Mouse (Mus musculus) liver, adult 2 months (tissue): ENCODE results near the gene Rdh8. TPM values are rescaled to one million over a fixed set of nuclear protein-coding genes. Genes with fewer than 3 reads are reported as not detected.

ENCODE experiments used
- DNase-seq: peaks from one replicate; pipeline ENCODE4 v3.0.0-alpha.2; 2011; ENCODE audit warnings: low read depth, low spot score; ENCODE audit errors: extremely low read depth
- H3K27ac ChIP-seq: fragments of 200-500 bp; replicated peaks from 2 replicates; pipeline ENCODE4 v1.5.1; 2012; ENCODE audit warnings: low read depth, mild to moderate bottlenecking, control low read depth, inconsistent platforms, low read length; ENCODE audit not compliant: insufficient read depth
- H3K27me3 ChIP-seq: fragments of 200-500 bp; 2 replicates; pipeline ENCODE4 v1.6.1; 2012; ENCODE audit warnings: mild to moderate bottlenecking, moderate library complexity, low read length, inconsistent platforms; ENCODE audit not compliant: control insufficient read depth, insufficient read depth
- H3K36me3 ChIP-seq: fragments of 200-500 bp; 2 replicates; pipeline ENCODE4 v1.6.1; 2012; ENCODE audit warnings: low read length, inconsistent platforms; ENCODE audit not compliant: control insufficient read depth, insufficient read depth
- H3K4me1 ChIP-seq: fragments of 200-500 bp; 2 replicates; pipeline ENCODE4 v1.6.1; 2011; ENCODE audit warnings: low read length; ENCODE audit not compliant: control insufficient read depth, insufficient read depth
- H3K4me3 ChIP-seq: fragments of 200-500 bp; 2 replicates; pipeline ENCODE4 v1.5.1; 2011; ENCODE audit warnings: low read depth, mild to moderate bottlenecking, control low read depth, low read length, moderate library complexity; ENCODE audit not compliant: insufficient read depth
- H3K79me2 ChIP-seq: fragments of 200-500 bp; 2 replicates; pipeline ENCODE4 v1.6.1; 2012; ENCODE audit warnings: inconsistent platforms, mild to moderate bottlenecking, low read length, moderate library complexity; ENCODE audit not compliant: control insufficient read depth, insufficient read depth
- H3K9ac ChIP-seq: fragments of 200-500 bp; 2 replicates; pipeline ENCODE4 v1.6.1; 2012; ENCODE audit warnings: low read depth, mild to moderate bottlenecking, control low read depth, inconsistent platforms, low read length
- CTCF ChIP-seq: fragments of 200-500 bp; IDR thresholded peaks from 2 replicates; pipeline ENCODE4 v1.5.1; 2011; ENCODE audit warnings: low read depth, low read length, control low read depth
- POLR2A ChIP-seq: fragments of 200-500 bp; IDR thresholded peaks from 2 replicates; pipeline ENCODE4 v1.6.1; 2011; ENCODE audit warnings: low read length, control low read depth; ENCODE audit not compliant: insufficient read depth; ENCODE audit errors: extremely low read depth
- WGBS: fragments of 180-500 bp; shearing (Covaris S2); methylation state at CpG from one replicate; pipeline ENCODE4 v1.1.7; 2018; 5-methylcytosine and 5-hydroxymethylcytosine counted together
- polyA plus RNA-seq: library from polyadenylated mRNA; depleted of rRNA; stranded (reverse); fragments of >200 nt; gene quantifications from 2 replicates; pipeline ENCODE4 v1.2.3, GENCODE M21; 2012
- total RNA-seq: library from RNA; depleted of rRNA; stranded (reverse); fragments of >200 nt; gene quantifications from 2 replicates; pipeline ENCODE4 v1.2.3, GENCODE M21; 2014

The Rdh8 gene
- total and polyA plus RNA-seq, 2 experiments, result not detected

DNA sequence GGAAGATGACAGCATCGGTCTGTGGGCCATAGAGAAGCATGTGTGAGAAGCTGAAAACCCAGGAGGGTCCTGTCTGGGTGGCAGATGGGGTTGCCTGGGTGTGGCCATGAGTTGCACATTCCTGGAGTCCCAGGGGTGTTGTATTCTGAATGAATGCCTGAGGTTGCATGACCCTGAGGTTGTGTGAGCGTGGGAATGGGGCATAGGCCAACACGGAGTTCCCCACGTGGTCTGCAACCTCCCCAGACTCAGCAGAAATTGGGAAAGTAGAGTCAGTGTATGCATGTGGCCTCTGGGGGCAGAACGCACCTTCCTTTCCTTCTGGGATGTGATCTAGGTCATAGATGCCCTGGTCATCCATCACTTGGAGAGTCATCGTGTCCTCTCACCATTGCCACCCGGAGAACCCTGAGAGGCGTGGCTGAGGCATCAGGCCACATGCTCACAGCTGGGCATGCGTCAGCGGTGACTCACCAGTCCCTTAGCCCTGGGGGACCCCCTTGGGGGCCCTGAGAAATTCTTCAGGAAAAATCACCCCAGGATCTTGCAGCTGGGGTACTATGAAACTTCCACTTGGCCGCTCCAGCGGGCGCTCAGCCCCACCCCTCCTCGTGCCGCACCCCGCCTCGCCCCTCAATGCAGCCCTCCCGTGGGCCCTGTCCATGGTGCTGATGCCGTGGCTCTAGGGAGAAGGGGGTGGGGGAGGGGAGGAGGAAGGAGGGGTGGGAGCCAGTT is 5.6 kb upstream of the Rdh8 start:
- 12% methylated on average over 19 of the region's 19 CpGs for WGBS
- H3K79me2 ChIP-seq, result no peaks in the 10 kb centered on the region
- H3K27me3 ChIP-seq, result peaks cover 5% of the 10 kb centered on the region; the same call in 1 of the 2 replicates
- no peak for TF ChIP-seq CTCF
- no peak for TF ChIP-seq POLR2A
- H3K9ac ChIP-seq, result no peak overlapping the region
- no peak overlapping the region for H3K4me3 ChIP-seq
- H3K27ac ChIP-seq, result no peak overlapping the region
- no peaks in the 10 kb centered on the region for H3K4me1 ChIP-seq
- H3K36me3 ChIP-seq, result no peaks in the 10 kb centered on the region
- DNase-seq, result no peak

DNA sequence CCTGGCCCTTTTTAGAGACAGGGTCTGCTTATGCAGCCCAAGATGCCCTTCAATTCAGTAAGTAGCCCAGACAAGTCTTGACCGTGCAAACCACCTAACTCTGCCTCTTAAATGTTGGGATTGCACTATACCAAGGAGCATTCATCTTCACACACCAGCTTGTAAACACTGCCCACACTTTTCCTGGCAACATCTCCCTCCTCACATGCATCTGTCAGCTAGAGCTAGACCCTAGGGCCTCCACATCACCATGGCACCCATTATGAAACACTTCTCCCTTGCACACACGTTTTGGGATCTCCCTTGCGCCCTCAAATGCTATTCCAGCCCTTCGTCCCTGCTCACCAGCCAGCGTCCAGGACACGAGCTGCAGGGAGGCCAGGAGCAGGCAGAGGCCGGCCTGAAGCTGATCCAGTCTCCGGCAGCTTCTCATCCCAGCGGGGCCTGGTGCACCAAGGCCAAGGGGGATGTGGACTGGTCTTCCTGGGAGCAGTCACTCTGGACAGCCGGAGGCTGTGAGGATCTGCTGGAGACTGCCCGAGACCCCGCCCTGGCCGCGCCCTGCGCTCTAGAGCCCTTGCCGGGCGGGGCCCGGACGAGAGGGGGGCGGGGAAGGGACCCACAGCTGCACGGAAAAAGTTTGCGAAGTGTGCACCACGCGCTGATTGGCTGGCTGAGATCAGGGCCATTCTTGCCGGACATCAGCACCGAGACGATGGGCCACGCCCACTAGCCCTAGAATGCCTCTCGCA is 3.6 kb upstream of the Rdh8 start, which contains the start of gene Col5a3:
TSS of gene Col5a3 (minus strand) at position 547 of the 752 bp plus-strand sequence.
- Histone ChIP-seq H3K9ac (peak within 1 kb of the TSS; percentile 29; the same call in 1 of the 2 replicates), H3K79me2 (no peaks in the 10 kb centered on the region), H3K4me1 (no peaks in the 10 kb centered on the region), H3K27ac (no peak within 1 kb of the TSS), H3K4me3 (peak within 1 kb of the TSS; percentile 29; the same call in 1 of the 2 replicates), H3K36me3 (no peaks in the 10 kb centered on the region), H3K27me3 (peaks cover 5% of the 10 kb centered on the region; the same call in 1 of the 2 replicates)
- DNase-seq, result no peak
- 12% methylated on average over 29 of the region's 29 CpGs for WGBS
- no peak for TF ChIP-seq POLR2A
- no peak for TF ChIP-seq CTCF

GRCm38 (mm10) chr9:20820001-20820400 is 1.7 kb downstream of the Rdh8 start:
- Histone ChIP-seq H3K36me3 (no peaks in the 10 kb centered on the region), H3K27ac (no peak overlapping the region), H3K4me3 (no peak overlapping the region), H3K27me3 (peaks cover 1% of the 10 kb centered on the region; the same call in 1 of the 2 replicates), H3K79me2 (no peaks in the 10 kb centered on the region), H3K4me1 (no peaks in the 10 kb centered on the region), H3K9ac (no peak overlapping the region)
- DNase-seq, result no peak
- WGBS, result 81% methylated on average over 5 of the region's 5 CpGs
- TF ChIP-seq POLR2A (no peak), CTCF (no peak)

DNA sequence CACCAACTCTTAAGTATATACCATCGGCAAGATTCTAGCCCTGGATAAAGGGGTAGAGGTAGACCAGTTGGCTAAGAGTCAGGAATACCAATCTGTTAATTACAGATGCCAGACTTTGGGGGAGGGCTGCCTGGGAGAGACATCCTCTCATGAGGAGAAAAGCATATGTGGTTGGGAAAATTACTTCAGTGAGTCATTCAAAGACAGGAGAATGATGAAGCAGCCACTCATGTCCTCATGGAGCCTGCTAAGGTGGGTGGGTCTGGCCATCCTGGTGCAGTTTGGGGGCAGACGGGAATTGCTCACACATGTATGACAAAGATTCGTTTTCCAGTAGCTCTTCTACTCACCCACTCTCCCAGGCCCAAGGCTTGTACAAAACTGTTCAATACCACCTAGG is 4.5 kb downstream of the Rdh8 start:
- Histone ChIP-seq H3K36me3 (no peaks in the 10 kb centered on the region), H3K9ac (no peak overlapping the region), H3K79me2 (no peaks in the 10 kb centered on the region), H3K4me3 (no peak overlapping the region), H3K4me1 (no peaks in the 10 kb centered on the region), H3K27me3 (no peaks in the 10 kb centered on the region), H3K27ac (no peak overlapping the region)
- no peak for TF ChIP-seq CTCF
- no peak for TF ChIP-seq POLR2A
- 86% methylated on average over 3 of the region's 3 CpGs for WGBS
- no peak for DNase-seq

GRCm38 (mm10) chr9:20825781-20826180 is 7.5 kb downstream of the Rdh8 start:
- no peaks in the 10 kb centered on the region for H3K79me2 ChIP-seq
- H3K4me1 ChIP-seq, result no peaks in the 10 kb centered on the region; the same call in 1 of the 2 replicates
- no peak overlapping the region for H3K4me3 ChIP-seq
- no peaks in the 10 kb centered on the region for H3K36me3 ChIP-seq
- TF ChIP-seq POLR2A (no peak), CTCF (no peak)
- H3K27ac ChIP-seq, result no peak overlapping the region
- no peaks in the 10 kb centered on the region for H3K27me3 ChIP-seq
- no peak overlapping the region for H3K9ac ChIP-seq
- DNase-seq, result no peak
- WGBS, result 45% methylated on average over 5 of the region's 5 CpGs

DNA sequence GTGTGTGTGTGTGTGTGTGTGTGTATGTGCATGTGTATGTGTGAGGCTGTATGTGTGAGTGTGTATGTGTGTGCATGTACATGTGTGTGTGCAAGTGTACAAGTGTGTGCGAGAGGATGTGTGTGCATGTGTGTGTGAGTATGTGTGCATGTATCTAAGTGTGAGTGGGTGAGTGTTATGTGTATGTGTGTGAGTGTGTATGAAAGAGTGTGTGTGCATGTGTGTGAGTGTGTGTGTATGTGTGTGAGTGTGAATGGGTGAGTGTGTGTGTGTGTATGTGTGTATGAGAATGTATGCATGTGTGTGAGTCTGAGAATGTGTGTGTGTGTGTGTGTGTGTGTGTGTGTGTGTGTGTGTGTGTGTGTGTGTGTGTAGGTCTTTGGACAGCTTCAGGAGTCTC is 9.8 kb downstream of the Rdh8 start:
- H3K4me3 ChIP-seq, result no peak overlapping the region
- H3K36me3 ChIP-seq, result no peaks in the 10 kb centered on the region
- no peak overlapping the region for H3K9ac ChIP-seq
- no peak for TF ChIP-seq CTCF
- no peak for TF ChIP-seq POLR2A
- H3K4me1 ChIP-seq, result no peaks in the 10 kb centered on the region; the same call in 1 of the 2 replicates
- no peaks in the 10 kb centered on the region for H3K79me2 ChIP-seq
- 95% methylated on average over 1 of the region's 1 CpGs for WGBS
- no peaks in the 10 kb centered on the region for H3K27me3 ChIP-seq
- no peak for DNase-seq
- no peak overlapping the region for H3K27ac ChIP-seq
